Mouse (Mus musculus) hindbrain, embryonic 14.5 days (tissue): ENCODE measurements around the gene Arpc5. TPM values are rescaled to one million over a fixed set of nuclear protein-coding genes. Genes with fewer than 3 reads are reported as not detected.

Experiments
- ATAC-seq: fragments of 200-750 bp; cut with Nextera tagmentation; 2 replicates; pipeline ENCODE4 v1.8.0; 2017; ENCODE audit warnings: moderate number of reproducible peaks, mild to moderate bottlenecking, moderate TSS enrichment, moderate library complexity; ENCODE audit not compliant: low FRiP score
- DNase-seq: peaks from one replicate; pipeline ENCODE4 v3.0.0-alpha.2; 2015; ENCODE audit warnings: low spot score
- H3K27ac ChIP-seq: fragments of 300-500 bp; sonication (generic); 2 replicates; pipeline ENCODE4 v1.5.1; 2014; ENCODE audit warnings: mild to moderate bottlenecking, moderate library complexity
- H3K27me3 ChIP-seq: fragments of 300-500 bp; sonication (generic); 2 replicates; pipeline ENCODE4 v1.6.1; 2014; ENCODE audit warnings: mild to moderate bottlenecking, low read length, mixed read lengths; ENCODE audit not compliant: control insufficient read depth, insufficient read depth
- H3K36me3 ChIP-seq: fragments of 300-500 bp; sonication (generic); replicated peaks from 2 replicates; pipeline ENCODE4 v1.6.1; 2014; ENCODE audit not compliant: control insufficient read depth, insufficient read depth
- H3K4me1 ChIP-seq: fragments of 300-500 bp; sonication (generic); replicated peaks from 2 replicates; pipeline ENCODE4 v1.6.1; 2014; ENCODE audit warnings: antibody characterized with exemption, low read length, mixed read lengths; ENCODE audit not compliant: control insufficient read depth, insufficient read depth
- H3K4me2 ChIP-seq: fragments of 300-500 bp; sonication (generic); replicated peaks from 2 replicates; pipeline ENCODE4 v1.6.1; 2014; ENCODE audit warnings: mild to moderate bottlenecking, moderate library complexity
- H3K4me3 ChIP-seq: fragments of 300-500 bp; sonication (generic); replicated peaks from 2 replicates; pipeline ENCODE4 v1.5.1; 2014; ENCODE audit warnings: mild to moderate bottlenecking, low read length
- H3K9ac ChIP-seq: fragments of 300-500 bp; sonication (generic); 2 replicates; pipeline ENCODE4 v1.6.1; 2014
- H3K9me3 ChIP-seq: fragments of 300-500 bp; sonication (generic); 2 replicates; pipeline ENCODE4 v1.6.1; 2016; ENCODE audit warnings: low read length; ENCODE audit not compliant: control insufficient read depth
- WGBS: fragments of 180-500 bp; shearing (Covaris S2); extraction: QIAGEN DNeasy Blood & Tissue Kit; methylation state at CpG from one replicate; pipeline ENCODE4 v1.1.7; 2014; 5-methylcytosine and 5-hydroxymethylcytosine counted together
- polyA plus RNA-seq: library from polyadenylated mRNA; unstranded; fragments of >200 nt; fragmentation: Nextera tagmentation; extraction: Ambion mirVana; gene quantifications from 2 replicates; pipeline ENCODE4 v1.2.1, GENCODE M21; 2014

The Arpc5 gene
- polyA plus RNA-seq, 1 experiment from 2014 or later = 336 TPM

DNA sequence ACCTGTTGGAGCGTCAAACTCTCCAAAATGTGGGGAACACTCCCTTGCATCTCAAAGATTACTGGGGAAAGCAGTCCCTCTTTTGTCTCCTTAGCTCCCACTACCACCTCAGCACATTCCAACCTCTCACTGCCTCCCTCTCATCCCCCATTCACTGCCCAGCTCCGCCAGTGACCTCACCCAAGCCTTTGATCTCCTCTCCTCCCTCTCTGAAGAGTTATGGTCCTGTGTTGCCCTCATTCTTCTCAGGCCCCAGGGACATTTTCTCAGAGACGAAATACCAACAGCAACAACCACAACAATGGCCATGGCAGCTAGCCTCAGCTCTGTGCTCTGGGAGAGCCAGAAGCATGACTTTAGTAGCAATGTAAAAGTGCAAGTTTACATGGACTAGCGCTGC lies 24.9 kb downstream of the Arpc5 start:
- H3K27ac ChIP-seq = no peak overlapping the region
- H3K27me3 ChIP-seq = no peaks in the 10 kb centered on the region
- H3K36me3 ChIP-seq = no peaks in the 10 kb centered on the region
- no peak for DNase-seq
- no peak overlapping the region for H3K4me2 ChIP-seq
- 0 out of 2 replicates have a peak, but pooled peaks cover 3% of the 10 kb centered on the region for H3K4me1 ChIP-seq
- 29% methylated on average over 4 of the region's 4 CpGs for WGBS
- H3K9me3 ChIP-seq = no peaks in the 10 kb centered on the region
- no peak overlapping the region for H3K9ac ChIP-seq
- ATAC-seq = no peak
- H3K4me3 ChIP-seq = no peak overlapping the region

- ATAC-seq (peak; percentile 68; the same call in 1 of the 2 replicates), DNase-seq (no peak)
- no peak overlapping the region for H3K9ac ChIP-seq
- H3K9me3 ChIP-seq = no peaks in the 10 kb centered on the region
- H3K4me1 ChIP-seq = 0 out of 2 replicates have a peak, but pooled peaks cover 3% of the 10 kb centered on the region
- no peaks in the 10 kb centered on the region for H3K36me3 ChIP-seq
- 0 out of 2 replicates have a peak overlapping the region, but pooled peaks have one; percentile 20 for H3K27ac ChIP-seq
- H3K27me3 ChIP-seq = no peaks in the 10 kb centered on the region
- H3K4me3 ChIP-seq = no peak overlapping the region
- WGBS = 9% methylated on average over 12 of the region's 12 CpGs
- no peak overlapping the region for H3K4me2 ChIP-seq
Observed at GRCm38 (mm10) chr1:152792736-152793494, 26.6 kb downstream of the Arpc5 start.

DNA sequence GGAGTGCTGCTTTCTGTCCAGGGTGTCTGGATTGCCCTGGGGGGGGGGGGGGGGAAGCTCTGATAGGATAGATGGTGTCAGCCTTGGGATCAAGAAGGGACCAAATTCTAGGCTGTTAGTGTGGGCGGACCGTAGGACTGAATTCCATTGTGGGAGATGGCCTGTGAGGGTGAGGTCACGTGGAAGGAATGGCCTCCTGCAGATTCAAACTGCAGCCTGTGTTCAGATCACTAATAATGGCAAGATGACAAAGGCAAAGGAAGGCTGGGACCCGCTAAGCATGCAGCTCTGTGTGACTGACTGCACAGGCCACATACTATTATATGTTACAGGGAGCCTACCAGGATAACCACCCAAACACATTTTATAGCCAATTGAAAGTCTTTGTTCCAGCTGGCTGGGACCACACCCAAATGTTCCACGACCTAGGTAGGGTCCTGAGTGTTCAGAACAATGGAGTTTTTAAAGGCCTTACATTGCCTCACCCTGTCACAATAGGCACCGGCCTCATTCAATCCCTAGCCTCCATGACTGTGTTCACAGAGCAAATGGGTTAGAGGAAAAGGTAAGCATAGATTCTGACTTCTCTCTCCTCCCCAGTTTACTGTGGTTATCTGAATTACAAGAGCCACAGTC lies 27.3 kb downstream of the Arpc5 start:
- Histone ChIP-seq H3K9ac (no peak overlapping the region), H3K4me3 (no peak overlapping the region), H3K9me3 (no peaks in the 10 kb centered on the region), H3K27me3 (no peaks in the 10 kb centered on the region), H3K36me3 (no peaks in the 10 kb centered on the region), H3K27ac (no peak overlapping the region), H3K4me1 (0 out of 2 replicates have a peak, but pooled peaks cover 3% of the 10 kb centered on the region), H3K4me2 (no peak overlapping the region)
- ATAC-seq (no peak), DNase-seq (no peak)
- 21% methylated on average over 6 of the region's 6 CpGs for WGBS

GRCm38 (mm10) chr1:152795688-152796255 lies 29.4 kb downstream of the Arpc5 start:
- Histone ChIP-seq H3K36me3 (no peaks in the 10 kb centered on the region), H3K4me2 (no peak overlapping the region), H3K27me3 (no peaks in the 10 kb centered on the region), H3K9me3 (no peaks in the 10 kb centered on the region), H3K27ac (no peak overlapping the region), H3K9ac (no peak overlapping the region), H3K4me1 (peaks cover 8% of the 10 kb centered on the region; the same call in 1 of the 2 replicates), H3K4me3 (no peak overlapping the region)
- DNase-seq = no peak
- WGBS = 67% methylated on average over 8 of the region's 8 CpGs
- no peak for ATAC-seq

- no peak for DNase-seq
- no peak overlapping the region for H3K4me2 ChIP-seq
- H3K4me3 ChIP-seq = no peak overlapping the region
- no peak overlapping the region for H3K9ac ChIP-seq
- no peaks in the 10 kb centered on the region for H3K36me3 ChIP-seq
- no peaks in the 10 kb centered on the region for H3K9me3 ChIP-seq
- H3K27me3 ChIP-seq = no peaks in the 10 kb centered on the region
- ATAC-seq = no peak
- peaks cover 5% of the 10 kb centered on the region; the same call in 1 of the 2 replicates for H3K4me1 ChIP-seq
- H3K27ac ChIP-seq = no peak overlapping the region
- WGBS = 86% methylated on average over 8 of the region's 8 CpGs
Observed at GRCm38 (mm10) chr1:152796683-152797263, 30.4 kb downstream of the Arpc5 start.

DNA sequence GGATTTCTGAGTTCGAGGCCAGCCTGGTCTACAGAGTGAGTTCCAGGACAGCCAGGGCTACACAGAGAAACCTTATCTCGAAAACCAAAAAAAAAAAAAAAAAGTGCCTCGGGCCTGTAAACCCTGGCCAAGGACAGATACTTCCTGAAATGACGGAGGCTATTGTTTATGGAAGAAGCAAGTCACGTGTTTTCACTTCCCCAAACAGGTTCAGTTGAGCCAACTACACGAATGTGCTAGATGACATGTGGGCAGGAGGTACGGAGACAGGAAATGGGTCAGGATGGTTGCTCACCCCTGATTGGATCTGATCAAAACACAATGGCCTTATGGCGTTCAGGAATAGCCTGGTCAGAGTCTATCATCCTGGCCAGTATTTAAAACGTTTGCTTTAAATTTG lies 31.8 kb downstream of the Arpc5 start:
- ATAC-seq (no peak), DNase-seq (no peak)
- no peak overlapping the region for H3K4me2 ChIP-seq
- H3K27ac ChIP-seq = no peak overlapping the region
- H3K9ac ChIP-seq = no peak overlapping the region
- peaks cover 5% of the 10 kb centered on the region; the same call in 1 of the 2 replicates for H3K4me1 ChIP-seq
- no peaks in the 10 kb centered on the region for H3K27me3 ChIP-seq
- H3K36me3 ChIP-seq = no peaks in the 10 kb centered on the region
- no peak overlapping the region for H3K4me3 ChIP-seq
- no peaks in the 10 kb centered on the region for H3K9me3 ChIP-seq
- WGBS = 80% methylated on average over 9 of the region's 9 CpGs

- peaks cover 5% of the 10 kb centered on the region; the same call in 1 of the 2 replicates for H3K4me1 ChIP-seq
- H3K4me3 ChIP-seq = no peak within 1 kb of the TSS
- no peaks in the 10 kb centered on the region for H3K9me3 ChIP-seq
- H3K27ac ChIP-seq = no peak within 1 kb of the TSS
- H3K4me2 ChIP-seq = no peak within 1 kb of the TSS
- ATAC-seq (peak; percentile 65; the same call in 1 of the 2 replicates), DNase-seq (no peak)
- WGBS = 18% methylated on average over 2 of the region's 2 CpGs
- H3K9ac ChIP-seq = no peak within 1 kb of the TSS
- no peaks in the 10 kb centered on the region for H3K36me3 ChIP-seq
- H3K27me3 ChIP-seq = no peaks in the 10 kb centered on the region
Observed at GRCm38 (mm10) chr1:152799897-152800296, 33.6 kb downstream of the Arpc5 start, which contains the start of gene Ncf2. Gene Ncf2 (plus strand): TSS chr1:152800194.

DNA sequence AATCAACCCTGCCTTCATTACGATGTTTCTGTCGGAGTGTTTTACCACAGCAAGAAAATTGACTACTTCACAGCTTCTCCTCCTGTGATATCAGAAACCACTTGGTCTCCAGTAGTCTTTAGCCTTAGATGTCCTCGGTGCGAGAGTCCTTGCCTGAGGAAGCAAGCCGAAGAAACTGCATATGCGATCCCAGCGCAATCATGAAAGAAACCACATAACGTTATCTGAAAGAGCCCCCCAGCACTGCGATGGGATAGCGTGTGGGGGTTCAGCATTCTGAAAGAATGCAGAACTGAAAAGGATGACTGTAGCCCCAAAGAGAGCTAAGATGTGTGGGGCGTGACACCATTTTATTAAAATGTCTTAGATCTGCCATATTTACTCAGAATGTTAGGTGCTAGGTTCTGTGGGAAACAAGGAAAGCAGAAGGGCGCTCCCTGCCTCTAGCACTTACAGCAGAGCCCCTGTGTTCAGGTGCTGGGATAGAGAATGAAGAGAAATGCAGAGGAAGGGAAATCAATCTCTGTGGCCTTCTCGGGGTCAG lies 34.4 kb downstream of the Arpc5 start:
- DNase-seq (no peak), ATAC-seq (no peak)
- H3K27ac ChIP-seq = no peak overlapping the region
- H3K36me3 ChIP-seq = no peaks in the 10 kb centered on the region
- H3K4me3 ChIP-seq = no peak overlapping the region
- no peak overlapping the region for H3K9ac ChIP-seq
- H3K4me2 ChIP-seq = no peak overlapping the region
- no peaks in the 10 kb centered on the region for H3K9me3 ChIP-seq
- 84% methylated on average over 13 of the region's 13 CpGs for WGBS
- H3K27me3 ChIP-seq = no peaks in the 10 kb centered on the region
- H3K4me1 ChIP-seq = peaks cover 5% of the 10 kb centered on the region; the same call in 1 of the 2 replicates

- H3K27me3 ChIP-seq = no peaks in the 10 kb centered on the region
- DNase-seq (no peak), ATAC-seq (no peak)
- no peaks in the 10 kb centered on the region for H3K36me3 ChIP-seq
- no peaks in the 10 kb centered on the region for H3K9me3 ChIP-seq
- no peak overlapping the region for H3K9ac ChIP-seq
- no peak overlapping the region for H3K27ac ChIP-seq
- no peak overlapping the region for H3K4me3 ChIP-seq
- no peak overlapping the region for H3K4me2 ChIP-seq
- H3K4me1 ChIP-seq = peaks cover 5% of the 10 kb centered on the region; the same call in 1 of the 2 replicates
- 86% methylated on average over 6 of the region's 6 CpGs for WGBS
Observed at GRCm38 (mm10) chr1:152804907-152805306, 38.6 kb downstream of the Arpc5 start.
